Mouse (Mus musculus): Measurements from ENCODE around the gene Ercc1. TPM values are rescaled to one million over a fixed set of nuclear protein-coding genes. Genes with fewer than 3 reads are reported as not detected.

Gene Ercc1
- total and polyA plus RNA-seq, 3 experiments: 22.2 to 37.5 TPM; not detected in 1

GRCm38 (mm10) chr7:19359299-19359891 is 14.8 kb downstream of the Ercc1 start, which contains the start of the genes Cd3eap and Ppp1r13l (continued):
- TF ChIP-seq HCFC1 (IDR thresholded peaks at IDR 0.05; ENCODE audit: low read depth, low read length): peak; percentile 84
- TF ChIP-seq ETS1 (IDR thresholded peaks at IDR 0.05; ENCODE audit: low read depth, low read length): 0 out of 2 replicates have a peak, but pooled peaks have one; percentile 27

- peak overlapping the region; percentile 75 for H3K27ac ChIP-seq (ENCODE audit: control insufficient read depth, low read depth, low read length)
- peaks cover 10% of the 10 kb centered on the region for H3K79me2 ChIP-seq (ENCODE audit: control insufficient read depth, insufficient read depth, low read length, poor library complexity)
- peak; percentile 94 for DNase-seq (ENCODE audit: low read depth, low spot score)
- peak overlapping the region; percentile 58 to 66 for H3K4me3 ChIP-seq (ENCODE audit: control insufficient read depth in 1 of 2, insufficient read depth in 1 of 2, low read depth in 2 of 2, low read length in 2 of 2)
- no peaks in the 10 kb centered on the region for H3K27me3 ChIP-seq (ENCODE audit: control insufficient read depth in 1 of 2, insufficient read depth in 2 of 2, low read length in 2 of 2)
- no peaks in the 10 kb centered on the region for H3K9me3 ChIP-seq (replicated peaks; ENCODE audit: insufficient read depth, low read length)
- TF ChIP-seq CTCF (IDR thresholded peaks at IDR 0.05 in 2 of 3, conservative IDR thresholded peaks at IDR 0.05 in 1 of 3; ENCODE audit: control insufficient read depth in 1 of 3, insufficient read depth in 1 of 3, low read depth in 2 of 3, low read length in 3 of 3, poor library complexity in 1 of 3, severe bottlenecking in 1 of 3): no peak
- TF ChIP-seq CHD1 (IDR thresholded peaks at IDR 0.05; ENCODE audit: low read depth, low read length): no peak
- TF ChIP-seq TAL1 (IDR thresholded peaks at IDR 0.05; ENCODE audit: low read length): no peak
- peak; percentile 38 to 54; a peak in 3 of 4 replicates for TF ChIP-seq POLR2A (IDR thresholded peaks at IDR 0.05; ENCODE audit: control insufficient read depth in 1 of 2, insufficient read depth in 1 of 2, low read depth in 1 of 2, low read length in 2 of 2, poor library complexity in 1 of 2)
- no peak; the same call in none of the 2 replicates for TF ChIP-seq SIN3A (IDR thresholded peaks at IDR 0.05; ENCODE audit: low read length)
- TF ChIP-seq TCF12 (IDR thresholded peaks at IDR 0.05; ENCODE audit: low read depth, low read length): 0 out of 2 replicates have a peak, but pooled peaks have one; percentile 4
- no peak for TF ChIP-seq JUND (IDR thresholded peaks at IDR 0.05; ENCODE audit: low read depth, low read length)
- no peak for TF ChIP-seq GABPA (IDR thresholded peaks at IDR 0.05; ENCODE audit: low read depth, low read length)
- peak; percentile 78 for TF ChIP-seq MAX (IDR thresholded peaks at IDR 0.05; ENCODE audit: low read length)
- TF ChIP-seq MAZ (IDR thresholded peaks at IDR 0.05; ENCODE audit: low read depth, low read length): 0 out of 2 replicates have a peak, but pooled peaks have one; percentile 25
- peak; percentile 92 for TF ChIP-seq MXI1 (IDR thresholded peaks at IDR 0.05; ENCODE audit: low read depth, low read length)
- peak; percentile 71 for TF ChIP-seq NELFE (IDR thresholded peaks at IDR 0.05; ENCODE audit: low read depth, low read length)
- TF ChIP-seq HCFC1 (IDR thresholded peaks at IDR 0.05; ENCODE audit: low read depth, low read length): peak; percentile 91
- no peak for TF ChIP-seq USF1 (IDR thresholded peaks at IDR 0.05; ENCODE audit: low read depth, low read length)
- TF ChIP-seq E2F4 (IDR thresholded peaks at IDR 0.05; ENCODE audit: borderline replicate concordance, low read depth, low read length): peak; percentile 97
- TF ChIP-seq EP300 (IDR thresholded peaks at IDR 0.05; ENCODE audit: low read depth in 1 of 2, low read length in 2 of 2): no peak
- TF ChIP-seq POLR2AphosphoS2 (IDR thresholded peaks at IDR 0.05; ENCODE audit: low read length): peak; percentile 17; the same call in 1 of the 2 replicates
- 0 out of 2 replicates have a peak, but pooled peaks have one; percentile 31 for TF ChIP-seq ZMIZ1 (IDR thresholded peaks at IDR 0.05; ENCODE audit: low read depth, low read length)
- no peak for TF ChIP-seq UBTF (IDR thresholded peaks at IDR 0.05; ENCODE audit: borderline replicate concordance, insufficient read depth, low read depth, low read length)
- TF ChIP-seq POLR2AphosphoS5 (IDR thresholded peaks at IDR 0.05; ENCODE audit: borderline replicate concordance, low read depth, low read length): no peak
- TF ChIP-seq USF2 (IDR thresholded peaks at IDR 0.05; ENCODE audit: borderline replicate concordance in 1 of 2, insufficient read depth in 1 of 2, low read depth in 1 of 2, low read length in 2 of 2): no peak
- TF ChIP-seq NRF1 (IDR thresholded peaks at IDR 0.05; ENCODE audit: insufficient read depth, low read depth, low read length, poor library complexity, severe bottlenecking): no peak
- TF ChIP-seq ETS1 (IDR thresholded peaks at IDR 0.05; ENCODE audit: low read depth, low read length): no peak
- no peak for TF ChIP-seq TBP (IDR thresholded peaks at IDR 0.05; ENCODE audit: low read depth, low read length)
- TF ChIP-seq KAT2A (conservative IDR thresholded peaks at IDR 0.05; ENCODE audit: low read depth, low read length): peak; percentile 81
- peak overlapping the region; percentile 75 for H3K9ac ChIP-seq (ENCODE audit: control insufficient read depth, low read depth, low read length, poor library complexity, severe bottlenecking)
- 0 out of 4 replicates have a peak, but pooled peaks cover 0 to 2% of the 10 kb centered on the region in 2 experiments for H3K36me3 ChIP-seq (ENCODE audit: control insufficient read depth in 1 of 2, insufficient read depth in 2 of 2, low read length in 2 of 2)
- H3K4me1 ChIP-seq (ENCODE audit: control insufficient read depth in 1 of 2, insufficient read depth in 2 of 2, low read length in 2 of 2): peaks cover 0 to 13% of the 10 kb centered on the region in 2 experiments; a peak in 2 of 4 replicates
These were observed 15.5 kb downstream of the Ercc1 start for GRCm38 (mm10) chr7:19359892-19360641.
